Mouse (Mus musculus) intestine, embryonic 16.5 days (tissue): Measurements from ENCODE around the gene Alkbh4. TPM values are rescaled to one million over a fixed set of nuclear protein-coding genes. Genes with fewer than 3 reads are reported as not detected.
A peak's percentile ranks its signal among the peaks of the same experiment; 100 is the strongest.
"Not testable (repeated sequence)": the region's sequence is repeated elsewhere in the genome, so short reads cannot be mapped to it uniquely, and the experiment has no call there.

ENCODE experiments used
- ATAC-seq: fragments of 200-750 bp; cut with Nextera tagmentation; 2 replicates; pipeline ENCODE4 v1.8.0; 2017; ENCODE audit warnings: moderate TSS enrichment, moderate library complexity
- H3K27ac ChIP-seq: fragments of 300-500 bp; sonication (generic); 2 replicates; pipeline ENCODE4 v1.5.1; 2014; ENCODE audit warnings: mild to moderate bottlenecking, low read length
- H3K27me3 ChIP-seq: fragments of 300-500 bp; sonication (generic); replicated peaks from 2 replicates; pipeline ENCODE4 v1.6.1; 2014; ENCODE audit warnings: low read length, control low read depth, mixed read lengths; ENCODE audit not compliant: control insufficient read depth, insufficient read depth
- H3K36me3 ChIP-seq: fragments of 300-500 bp; sonication (generic); 2 replicates; pipeline ENCODE4 v1.6.1; 2014; ENCODE audit warnings: low read length, control low read depth; ENCODE audit not compliant: control insufficient read depth, insufficient read depth
- H3K4me1 ChIP-seq: fragments of 300-500 bp; sonication (generic); 2 replicates; pipeline ENCODE4 v1.6.1; 2014; ENCODE audit warnings: low read length, control low read depth, mixed read lengths; ENCODE audit not compliant: control insufficient read depth, insufficient read depth
- H3K4me2 ChIP-seq: fragments of 300-500 bp; sonication (generic); 2 replicates; pipeline ENCODE4 v1.6.1; 2014; ENCODE audit warnings: low read depth, low read length, control low read depth
- H3K4me3 ChIP-seq: fragments of 300-500 bp; sonication (generic); 2 replicates; pipeline ENCODE4 v1.5.1; 2014; ENCODE audit warnings: mild to moderate bottlenecking, low read length
- H3K9ac ChIP-seq: fragments of 300-500 bp; sonication (generic); 2 replicates; pipeline ENCODE4 v1.6.1; 2014; ENCODE audit warnings: low read depth, low read length
- H3K9me3 ChIP-seq: fragments of 300-500 bp; sonication (generic); 2 replicates; pipeline ENCODE4 v1.6.1; 2016; ENCODE audit warnings: low read length, control low read depth; ENCODE audit not compliant: control insufficient read depth
- WGBS: fragments of 180-500 bp; shearing (Covaris S2); extraction: QIAGEN DNeasy Blood & Tissue Kit; methylation state at CpG from one replicate; pipeline ENCODE4 v1.1.7; 2014; 5-methylcytosine and 5-hydroxymethylcytosine counted together
- polyA plus RNA-seq: library from polyadenylated mRNA; unstranded; fragments of >200 nt; fragmentation: Nextera tagmentation; extraction: Ambion mirVana; gene quantifications from 2 replicates; pipeline ENCODE4 v1.2.1, GENCODE M21; 2015

Alkbh4 gene
- polyA plus RNA-seq, 1 experiment from 2014 or later, result 17.2 TPM

GRCm38 (mm10) chr5:136139393-136139792, 3.4 kb downstream of the Alkbh4 start:
- no peaks in the 10 kb centered on the region for H3K9me3 ChIP-seq
- no peak for ATAC-seq
- H3K4me3 ChIP-seq, result no peak overlapping the region
- no peak overlapping the region for H3K9ac ChIP-seq
- no peak overlapping the region for H3K4me2 ChIP-seq
- WGBS, result 88% methylated on average over 13 of the region's 13 CpGs
- peaks cover 15% of the 10 kb centered on the region for H3K36me3 ChIP-seq
- H3K27ac ChIP-seq, result no peak overlapping the region
- H3K4me1 ChIP-seq, result peaks cover 12% of the 10 kb centered on the region; the same call in 1 of the 2 replicates
- no peaks in the 10 kb centered on the region for H3K27me3 ChIP-seq

- Histone ChIP-seq H3K4me3 (no peak overlapping the region), H3K27ac (no peak overlapping the region), H3K9me3 (no peaks in the 10 kb centered on the region), H3K36me3 (peaks cover 15% of the 10 kb centered on the region), H3K4me1 (peaks cover 8% of the 10 kb centered on the region; the same call in 1 of the 2 replicates), H3K27me3 (no peaks in the 10 kb centered on the region), H3K4me2 (no peak overlapping the region), H3K9ac (no peak overlapping the region)
- 87% methylated on average over 10 of the region's 10 CpGs for WGBS
- ATAC-seq, result no peak
Observed at GRCm38 (mm10) chr5:136140057-136140482, 4.1 kb downstream of the Alkbh4 start.

- WGBS, result 90% methylated on average over 5 of the region's 5 CpGs
- Histone ChIP-seq H3K27ac (no peak overlapping the region), H3K4me2 (no peak overlapping the region), H3K4me1 (0 out of 2 replicates have a peak, but pooled peaks cover 3% of the 10 kb centered on the region), H3K9ac (no peak overlapping the region), H3K4me3 (no peak overlapping the region), H3K9me3 (no peaks in the 10 kb centered on the region), H3K36me3 (peaks cover 15% of the 10 kb centered on the region), H3K27me3 (no peaks in the 10 kb centered on the region)
- ATAC-seq, result no peak
Observed at GRCm38 (mm10) chr5:136142746-136143145, 6.8 kb downstream of the Alkbh4 start.

- Histone ChIP-seq H3K4me1 (0 out of 2 replicates have a peak, but pooled peaks cover 3% of the 10 kb centered on the region), H3K27me3 (no peaks in the 10 kb centered on the region), H3K36me3 (peaks cover 15% of the 10 kb centered on the region), H3K9ac (no peak overlapping the region), H3K4me3 (no peak overlapping the region), H3K4me2 (no peak overlapping the region), H3K9me3 (no peaks in the 10 kb centered on the region), H3K27ac (no peak overlapping the region)
- ATAC-seq, result no peak
- 88% methylated on average over 6 of the region's 6 CpGs for WGBS
Observed at GRCm38 (mm10) chr5:136143161-136143755, 7.3 kb downstream of the Alkbh4 start.

- H3K9me3 ChIP-seq, result no peaks in the 10 kb centered on the region
- 46% methylated on average over 12 of the region's 12 CpGs for WGBS
- H3K4me3 ChIP-seq, result no peak overlapping the region
- H3K27ac ChIP-seq, result no peak overlapping the region
- no peaks in the 10 kb centered on the region for H3K27me3 ChIP-seq
- peak overlapping the region; percentile 48; the same call in 1 of the 2 replicates for H3K9ac ChIP-seq
- peaks cover 11% of the 10 kb centered on the region for H3K36me3 ChIP-seq
- no peak for ATAC-seq
- no peaks in the 10 kb centered on the region for H3K4me1 ChIP-seq
- no peak overlapping the region for H3K4me2 ChIP-seq
Observed at GRCm38 (mm10) chr5:136144606-136145430, 8.9 kb downstream of the Alkbh4 start.

GRCm38 (mm10) chr5:136146936-136147335, 11.0 kb downstream of the Alkbh4 start:
- H3K27me3 ChIP-seq, result no peaks in the 10 kb centered on the region
- H3K36me3 ChIP-seq, result peaks cover 5% of the 10 kb centered on the region; the same call in 1 of the 2 replicates
- H3K4me3 ChIP-seq, result no peak overlapping the region
- WGBS, result 81% methylated on average over 1 of the region's 1 CpGs
- no peak overlapping the region for H3K27ac ChIP-seq
- ATAC-seq, result no peak
- H3K4me2 ChIP-seq, result no peak overlapping the region
- H3K9me3 ChIP-seq, result no peaks in the 10 kb centered on the region
- no peak overlapping the region for H3K9ac ChIP-seq
- H3K4me1 ChIP-seq, result no peaks in the 10 kb centered on the region

GRCm38 (mm10) chr5:136147704-136148103, 11.8 kb downstream of the Alkbh4 start:
- WGBS, result 71% methylated on average over 8 of the region's 8 CpGs
- Histone ChIP-seq H3K9me3 (no peaks in the 10 kb centered on the region), H3K27me3 (no peaks in the 10 kb centered on the region), H3K27ac (no peak overlapping the region), H3K4me3 (no peak overlapping the region), H3K9ac (no peak overlapping the region), H3K36me3 (no peaks in the 10 kb centered on the region; the same call in 1 of the 2 replicates), H3K4me2 (no peak overlapping the region), H3K4me1 (no peaks in the 10 kb centered on the region)
- no peak for ATAC-seq

GRCm38 (mm10) chr5:136149134-136149576, 13.2 kb downstream of the Alkbh4 start:
- H3K27ac ChIP-seq, H3K4me1 ChIP-seq, H3K4me3 ChIP-seq, H3K36me3 ChIP-seq, H3K27me3 ChIP-seq, H3K4me2 ChIP-seq, H3K9ac ChIP-seq, H3K9me3 ChIP-seq: not testable (repeated sequence)
- 76% methylated on average over 5 of the region's 5 CpGs for WGBS
- peak; percentile 6; the same call in 1 of the 2 replicates for ATAC-seq

GRCm38 (mm10) chr5:136152365-136152764, 16.4 kb downstream of the Alkbh4 start:
- H3K4me3 ChIP-seq, result no peak overlapping the region
- no peak overlapping the region for H3K4me2 ChIP-seq
- no peaks in the 10 kb centered on the region for H3K27me3 ChIP-seq
- H3K4me1 ChIP-seq, result no peaks in the 10 kb centered on the region
- H3K27ac ChIP-seq, result no peak overlapping the region
- WGBS, result 67% methylated on average over 8 of the region's 8 CpGs
- no peaks in the 10 kb centered on the region for H3K9me3 ChIP-seq
- no peak overlapping the region for H3K9ac ChIP-seq
- H3K36me3 ChIP-seq, result no peaks in the 10 kb centered on the region
- ATAC-seq, result no peak
